Mouse (Mus musculus): ENCODE measurements at regions not wholly inside any gene's neighbourhood (a gene's known extent, or its start where the extent isn't known, plus 50 kb on each side); places are given as distances from the start of the nearest gene placed in this dataset.

- Histone ChIP-seq H3K4me1 (ENCODE audit: control insufficient read depth, insufficient read depth, low read length) (no peaks in the 10 kb centered on the region), H3K4me3 (ENCODE audit: low read length) (no peak overlapping the region), H3K9me3 (ENCODE audit: control insufficient read depth, low read length) (no peaks in the 10 kb centered on the region), H3K36me3 (ENCODE audit: control insufficient read depth, insufficient read depth, low read length) (no peaks in the 10 kb centered on the region), H3K27ac (ENCODE audit: low read depth, low read length) (no peak overlapping the region), H3K9ac (ENCODE audit: low read depth, low read length) (no peak overlapping the region), H3K27me3 (ENCODE audit: control insufficient read depth, insufficient read depth, low read length) (no peaks in the 10 kb centered on the region), H3K4me2 (replicated peaks; ENCODE audit: low read depth, low read length) (no peak overlapping the region)
- 92% methylated on average over 5 of the region's 5 CpGs for WGBS
- no peak for ATAC-seq (ENCODE audit: low FRiP score, low TSS enrichment)
Measured at GRCm38 (mm10) chr4:10553724-10554123, 320.6 kb upstream of the 2610301B20Rik start.

GRCm38 (mm10) chr4:10560078-10560477, 314.2 kb upstream of the 2610301B20Rik start:
- Histone ChIP-seq H3K27me3 (ENCODE audit: control insufficient read depth, insufficient read depth, low read length) (no peaks in the 10 kb centered on the region), H3K4me1 (ENCODE audit: control insufficient read depth, insufficient read depth, low read length) (no peaks in the 10 kb centered on the region), H3K9ac (ENCODE audit: low read depth, low read length) (no peak overlapping the region), H3K4me2 (replicated peaks; ENCODE audit: low read depth, low read length) (no peak overlapping the region), H3K4me3 (ENCODE audit: low read length) (no peak overlapping the region), H3K36me3 (ENCODE audit: control insufficient read depth, insufficient read depth, low read length) (no peaks in the 10 kb centered on the region), H3K27ac (ENCODE audit: low read depth, low read length) (no peak overlapping the region), H3K9me3 (ENCODE audit: control insufficient read depth, low read length) (no peaks in the 10 kb centered on the region)
- WGBS, result 92% methylated on average over 3 of the region's 3 CpGs
- no peak for ATAC-seq (ENCODE audit: low FRiP score, low TSS enrichment)

- Histone ChIP-seq H3K4me3 (ENCODE audit: low read length) (no peak overlapping the region), H3K9me3 (ENCODE audit: control insufficient read depth, low read length) (no peaks in the 10 kb centered on the region), H3K4me2 (replicated peaks; ENCODE audit: low read depth, low read length) (no peak overlapping the region), H3K27ac (ENCODE audit: low read depth, low read length) (no peak overlapping the region), H3K9ac (ENCODE audit: low read depth, low read length) (no peak overlapping the region), H3K4me1 (ENCODE audit: control insufficient read depth, insufficient read depth, low read length) (no peaks in the 10 kb centered on the region), H3K27me3 (ENCODE audit: control insufficient read depth, insufficient read depth, low read length) (no peaks in the 10 kb centered on the region), H3K36me3 (ENCODE audit: control insufficient read depth, insufficient read depth, low read length) (no peaks in the 10 kb centered on the region)
- 90% methylated on average over 10 of the region's 10 CpGs for WGBS
- ATAC-seq (ENCODE audit: low FRiP score, low TSS enrichment), result no peak
Measured at GRCm38 (mm10) chr4:10604513-10604912, 269.8 kb upstream of the 2610301B20Rik start.

GRCm38 (mm10) chr4:10607855-10608576, 266.3 kb upstream of the 2610301B20Rik start:
- no peaks in the 10 kb centered on the region for H3K9me3 ChIP-seq (ENCODE audit: control insufficient read depth, low read length)
- WGBS, result 79% methylated on average over 7 of the region's 7 CpGs
- H3K9ac ChIP-seq (ENCODE audit: low read depth, low read length), result no peak overlapping the region

GRCm38 (mm10) chr4:10610784-10611183, 263.5 kb upstream of the 2610301B20Rik start:
- Histone ChIP-seq H3K27ac (ENCODE audit: low read depth, low read length) (no peak overlapping the region), H3K4me1 (ENCODE audit: control insufficient read depth, insufficient read depth, low read length) (no peaks in the 10 kb centered on the region), H3K4me3 (ENCODE audit: low read length) (no peak overlapping the region), H3K9ac (ENCODE audit: low read depth, low read length) (no peak overlapping the region), H3K36me3 (ENCODE audit: control insufficient read depth, insufficient read depth, low read length) (no peaks in the 10 kb centered on the region), H3K4me2 (replicated peaks; ENCODE audit: low read depth, low read length) (no peak overlapping the region), H3K27me3 (ENCODE audit: control insufficient read depth, insufficient read depth, low read length) (no peaks in the 10 kb centered on the region), H3K9me3 (ENCODE audit: control insufficient read depth, low read length) (no peaks in the 10 kb centered on the region)
- WGBS, result 49% methylated on average over 1 of the region's 1 CpGs
- no peak for ATAC-seq (ENCODE audit: low FRiP score, low TSS enrichment)

More at GRCm38 (mm10) chr4:10607855-10608576, 266.3 kb upstream of the 2610301B20Rik start:
- no peaks in the 10 kb centered on the region for H3K27me3 ChIP-seq (ENCODE audit: control insufficient read depth, insufficient read depth, low read length)
- no peak overlapping the region for H3K4me2 ChIP-seq (replicated peaks; ENCODE audit: low read depth, low read length)
- H3K4me1 ChIP-seq (ENCODE audit: control insufficient read depth, insufficient read depth, low read length), result no peaks in the 10 kb centered on the region
- H3K27ac ChIP-seq (ENCODE audit: low read depth, low read length), result no peak overlapping the region
- H3K4me3 ChIP-seq (ENCODE audit: low read length), result no peak overlapping the region
- ATAC-seq (ENCODE audit: low FRiP score, low TSS enrichment), result no peak
- no peaks in the 10 kb centered on the region for H3K36me3 ChIP-seq (ENCODE audit: control insufficient read depth, insufficient read depth, low read length)
